Mouse (Mus musculus) G1E (cell line): ENCODE measurements around the gene Olfr617. TPM values are rescaled to one million over a fixed set of nuclear protein-coding genes. Genes with fewer than 3 reads are reported as not detected.
"Not testable (repeated sequence)": the region's sequence is repeated elsewhere in the genome, so short reads cannot be mapped to it uniquely, and the experiment has no call there.

ENCODE experiments used
- ATAC-seq: 2 replicates; pipeline ENCODE4 v1.8.0; 2016; ENCODE audit warnings: mild to moderate bottlenecking; ENCODE audit not compliant: insufficient number of reproducible peaks, poor library complexity, low FRiP score, severe bottlenecking; ENCODE audit errors: extremely low read depth
- DNase-seq: peaks from one replicate; pipeline ENCODE4 v3.0.0; 2012; ENCODE audit warnings: low spot score
- H3K27me3 ChIP-seq: 2 replicates; pipeline ENCODE4 v1.6.1; 2012; ENCODE audit warnings: mild to moderate bottlenecking, low read length, inconsistent platforms; ENCODE audit not compliant: insufficient read depth
- H3K36me3 ChIP-seq: replicated peaks from 2 replicates; pipeline ENCODE3; 2012; ENCODE audit warnings: mild to moderate bottlenecking, inconsistent platforms
- H3K4me1 ChIP-seq: 2 replicates; pipeline ENCODE4 v1.6.1; 2012; ENCODE audit warnings: low read depth, low read length, inconsistent platforms, mixed read lengths; ENCODE audit not compliant: insufficient read depth
- H3K4me3 ChIP-seq: 2 replicates; pipeline ENCODE4 v1.5.1; 2012; ENCODE audit warnings: low read depth, mild to moderate bottlenecking, inconsistent platforms, low read length, moderate library complexity, mixed read lengths
- H3K9me3 ChIP-seq: replicated peaks from 2 replicates; pipeline ENCODE4 v1.6.1; 2012; ENCODE audit warnings: inconsistent platforms
- CTCF ChIP-seq: IDR thresholded peaks from 2 replicates; pipeline ENCODE4 v1.5.1; 2012; ENCODE audit warnings: low read depth, low read length, inconsistent platforms, mixed read lengths
- GATA1 ChIP-seq: IDR thresholded peaks from 2 replicates; pipeline ENCODE4 v1.6.1; 2012; ENCODE audit warnings: borderline replicate concordance, low read length, inconsistent platforms, mixed read lengths
- GATA2 ChIP-seq: IDR thresholded peaks from 2 replicates; pipeline ENCODE4 v1.6.1; 2012; ENCODE audit warnings: low read depth, low read length, inconsistent platforms, borderline replicate concordance
- POLR2AphosphoS5 ChIP-seq: IDR thresholded peaks from 2 replicates; pipeline ENCODE4 v1.6.1; 2012; ENCODE audit warnings: low read depth, low read length, inconsistent platforms; ENCODE audit not compliant: insufficient replicate concordance
- TAL1 ChIP-seq: conservative IDR thresholded peaks from 2 replicates; pipeline ENCODE4 v1.6.1; 2012; ENCODE audit warnings: low read depth, low read length, inconsistent platforms, mixed read lengths
- polyA plus RNA-seq: library from polyadenylated mRNA; stranded (reverse); fragments of >175 nt; gene quantifications from 2 replicates; pipeline ENCODE4 v1.2.3, GENCODE M21; 2012
- total RNA-seq, 2 experiments: library from RNA; stranded (forward) in 1 of 2; stranded (reverse) in 1 of 2; fragments of 200-1000 nt in 1 of 2; fragments of >200 nt in 1 of 2; fragmentation: Nextera tagmentation in 1 of 2; gene quantifications; 2 replicates each; pipeline ENCODE4 v1.2.3; 2014 to 2017

The Olfr617 gene
- total RNA-seq (2014; fragmentation: Nextera tagmentation) (not detected in 2 replicates), total RNA-seq (2017) (0.49 TPM in 1 of 2 replicates, not detected in the other), polyA plus RNA-seq (not detected in 2 replicates)

- no peak for ATAC-seq
- no peak for DNase-seq
- H3K4me1 ChIP-seq = no peaks in the 10 kb centered on the region
- no peaks in the 10 kb centered on the region for H3K27me3 ChIP-seq
- TF ChIP-seq CTCF = no peak
- TF ChIP-seq POLR2AphosphoS5 = no peak
- TF ChIP-seq GATA1 = no peak
- no peak for TF ChIP-seq TAL1
- no peak for TF ChIP-seq GATA2
- no peak within 1 kb of the TSS for H3K4me3 ChIP-seq
- no peaks in the 10 kb centered on the region for H3K9me3 ChIP-seq
- no peaks in the 10 kb centered on the region for H3K36me3 ChIP-seq
Measured at GRCm38 (mm10) chr7:103572761-103573160, at the start of gene Olfr617. Olfr617 (plus strand) TSS chr7:103573061.

- not testable (repeated sequence) for DNase-seq, H3K9me3 ChIP-seq, H3K4me3 ChIP-seq, H3K27me3 ChIP-seq, ATAC-seq, H3K4me1 ChIP-seq, H3K36me3 ChIP-seq
Measured at GRCm38 (mm10) chr7:103542617-103543016, 30.2 kb upstream of the Olfr617 start, which contains the start of gene Olfr612. Olfr612 (minus strand) TSS chr7:103542717.

- H3K9me3 ChIP-seq = no peaks in the 10 kb centered on the region
- no peak for TF ChIP-seq GATA2
- TF ChIP-seq GATA1 = no peak
- TF ChIP-seq POLR2AphosphoS5 = no peak
- no peak for TF ChIP-seq TAL1
- no peak for TF ChIP-seq CTCF
- no peaks in the 10 kb centered on the region for H3K27me3 ChIP-seq
- DNase-seq = no peak
- no peaks in the 10 kb centered on the region for H3K4me1 ChIP-seq
- ATAC-seq = no peak
- no peaks in the 10 kb centered on the region for H3K36me3 ChIP-seq
- no peak within 1 kb of the TSS for H3K4me3 ChIP-seq
Measured at GRCm38 (mm10) chr7:103547774-103548173, 25.1 kb upstream of the Olfr617 start, which contains the start of gene Olfr613. Olfr613 (plus strand) TSS chr7:103548074.

GRCm38 (mm10) chr7:103555779-103556178 lies 17.1 kb upstream of the Olfr617 start, which contains the start of gene Olfr615:
Olfr615 (plus strand) TSS chr7:103556079.
- H3K4me1 ChIP-seq = no peaks in the 10 kb centered on the region
- no peak for DNase-seq
- no peak for TF ChIP-seq GATA1
- no peak for TF ChIP-seq POLR2AphosphoS5
- ATAC-seq = no peak
- H3K9me3 ChIP-seq = no peaks in the 10 kb centered on the region
- no peak within 1 kb of the TSS for H3K4me3 ChIP-seq
- H3K27me3 ChIP-seq = no peaks in the 10 kb centered on the region
- H3K36me3 ChIP-seq = no peaks in the 10 kb centered on the region

- H3K4me1 ChIP-seq = no peaks in the 10 kb centered on the region
- no peak within 1 kb of the TSS for H3K4me3 ChIP-seq
- TF ChIP-seq GATA1 = no peak
- no peak for TF ChIP-seq POLR2AphosphoS5
- TF ChIP-seq GATA2 = no peak
- TF ChIP-seq TAL1 = no peak
- no peak for TF ChIP-seq CTCF
- H3K27me3 ChIP-seq = no peaks in the 10 kb centered on the region
- ATAC-seq (no peak), DNase-seq (no peak)
- no peaks in the 10 kb centered on the region for H3K36me3 ChIP-seq
- H3K9me3 ChIP-seq = no peaks in the 10 kb centered on the region
Measured at GRCm38 (mm10) chr7:103569043-103569442, 3.8 kb upstream of the Olfr617 start, which contains the start of gene Olfr616. Olfr616 (minus strand) TSS chr7:103569143.

GRCm38 (mm10) chr7:103589803-103590202 lies 16.9 kb downstream of the Olfr617 start, which contains the start of gene Olfr618:
Olfr618 (plus strand) TSS chr7:103590103.
- Histone ChIP-seq H3K4me3 (no peak within 1 kb of the TSS), H3K4me1 (no peaks in the 10 kb centered on the region), H3K36me3 (no peaks in the 10 kb centered on the region), H3K27me3 (no peaks in the 10 kb centered on the region), H3K9me3 (no peaks in the 10 kb centered on the region)
- TF ChIP-seq GATA2 = no peak
- TF ChIP-seq GATA1 = no peak
- no peak for TF ChIP-seq TAL1
- TF ChIP-seq CTCF = no peak
- TF ChIP-seq POLR2AphosphoS5 = no peak
- ATAC-seq (no peak), DNase-seq (no peak)

- H3K4me1 ChIP-seq = no peaks in the 10 kb centered on the region
- H3K27me3 ChIP-seq = no peaks in the 10 kb centered on the region
- TF ChIP-seq TAL1 (no peak), CTCF (no peak)
- no peak for DNase-seq
- H3K4me3 ChIP-seq = no peak within 1 kb of the TSS
- H3K9me3 ChIP-seq = no peaks in the 10 kb centered on the region
- no peak for ATAC-seq
- no peaks in the 10 kb centered on the region for H3K36me3 ChIP-seq
Measured at GRCm38 (mm10) chr7:103600275-103600674, 27.4 kb downstream of the Olfr617 start, which contains the start of gene Olfr619. Olfr619 (plus strand) TSS chr7:103600575.
